Mouse (Mus musculus) limb, embryonic 11.5 days (tissue): ENCODE measurements around the gene Eif2ak2. TPM values are rescaled to one million over a fixed set of nuclear protein-coding genes. Genes with fewer than 3 reads are reported as not detected.

Experiments
- ATAC-seq: fragments of 200-750 bp; cut with Nextera tagmentation; 2 replicates; pipeline ENCODE4 v1.8.0; 2017; ENCODE audit warnings: low read depth; ENCODE audit not compliant: insufficient number of reproducible peaks, low FRiP score, low TSS enrichment
- DNase-seq: peaks from one replicate; pipeline ENCODE4 v3.0.0-alpha.2; 2015; ENCODE audit warnings: low spot score
- H3K27ac ChIP-seq: fragments of 300-500 bp; sonication (generic); replicated peaks from 2 replicates; pipeline ENCODE4 v1.5.1; 2014; ENCODE audit warnings: low read depth, mild to moderate bottlenecking, low read length
- H3K27me3 ChIP-seq: fragments of 300-500 bp; sonication (generic); 2 replicates; pipeline ENCODE4 v1.6.1; 2014; ENCODE audit warnings: mild to moderate bottlenecking, low read length, mixed read lengths; ENCODE audit not compliant: control insufficient read depth, insufficient read depth
- H3K36me3 ChIP-seq: fragments of 300-500 bp; sonication (generic); 2 replicates; pipeline ENCODE4 v1.6.1; 2014; ENCODE audit warnings: mild to moderate bottlenecking, low read length, moderate library complexity, mixed read lengths; ENCODE audit not compliant: control insufficient read depth, insufficient read depth
- H3K4me1 ChIP-seq: fragments of 300-500 bp; sonication (generic); 2 replicates; pipeline ENCODE4 v1.6.1; 2014; ENCODE audit warnings: low read length, mixed read lengths; ENCODE audit not compliant: control insufficient read depth, insufficient read depth
- H3K4me2 ChIP-seq: fragments of 300-500 bp; sonication (generic); 2 replicates; pipeline ENCODE4 v1.6.1; 2014; ENCODE audit warnings: low read depth, mild to moderate bottlenecking, moderate library complexity; ENCODE audit not compliant: severe bottlenecking
- H3K4me3 ChIP-seq: fragments of 300-500 bp; sonication (generic); 2 replicates; pipeline ENCODE4 v1.5.1; 2014; ENCODE audit warnings: low read depth, low read length
- H3K9ac ChIP-seq: fragments of 300-500 bp; sonication (generic); 2 replicates; pipeline ENCODE4 v1.6.1; 2014; ENCODE audit warnings: mild to moderate bottlenecking, low read length
- H3K9me3 ChIP-seq: fragments of 300-500 bp; sonication (generic); 2 replicates; pipeline ENCODE4 v1.6.1; 2016; ENCODE audit warnings: low read length; ENCODE audit not compliant: control insufficient read depth
- WGBS: fragments of 180-500 bp; shearing (Covaris S2); extraction: QIAGEN DNeasy Blood & Tissue Kit; methylation state at CpG from one replicate; pipeline ENCODE4 v1.1.7; 2014; 5-methylcytosine and 5-hydroxymethylcytosine counted together
- polyA plus RNA-seq: library from polyadenylated mRNA; unstranded; fragments of >200 nt; fragmentation: Nextera tagmentation; extraction: Ambion mirVana; gene quantifications from 2 replicates; pipeline ENCODE4 v1.2.1, GENCODE M21; 2014

Eif2ak2 gene
- polyA plus RNA-seq: 8.2 and 8.6 TPM in 2 replicates

DNA sequence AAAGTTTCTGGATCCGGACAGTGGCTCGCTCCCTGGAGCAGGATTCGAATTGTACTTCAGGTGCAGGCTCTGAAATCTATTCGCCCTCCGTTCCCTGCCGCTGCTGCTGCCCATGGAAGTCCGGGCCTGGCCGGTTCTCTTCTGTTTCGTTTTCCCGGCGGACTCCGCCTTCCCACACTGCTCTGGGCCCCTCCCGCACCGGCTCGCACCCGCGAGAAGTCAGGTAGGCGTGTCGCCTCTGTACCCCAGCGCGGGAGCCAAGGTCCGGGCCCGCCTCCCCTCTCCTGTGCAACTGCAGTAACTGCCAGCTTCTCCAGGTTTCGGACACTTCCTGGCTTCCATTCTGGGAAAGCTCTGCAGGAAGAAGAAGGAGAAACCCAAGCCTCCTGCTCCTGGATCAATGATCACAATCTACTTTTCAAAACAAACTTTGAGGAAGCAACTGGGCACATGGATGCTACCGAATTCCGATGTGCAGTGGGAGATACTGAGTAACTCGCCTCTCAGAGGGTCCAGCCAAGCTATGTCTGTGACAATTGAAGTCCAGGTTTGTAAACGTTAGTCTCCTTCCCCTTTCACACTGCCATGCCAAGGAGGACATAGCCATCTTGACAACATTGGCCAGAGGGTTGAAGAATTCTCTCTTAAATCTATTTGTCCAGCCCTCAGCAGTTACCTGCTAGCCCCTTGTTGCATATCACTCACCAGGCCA lies at the start of gene Eif2ak2:
Gene Eif2ak2, minus strand, starts transcription at position 173 of the 712 bp plus-strand sequence.
- DNase-seq (peak; percentile 90), ATAC-seq (peak; percentile 95)
- 3% methylated on average over 28 of the region's 28 CpGs for WGBS
- H3K27me3 ChIP-seq: no peaks in the 10 kb centered on the region
- peak within 1 kb of the TSS; percentile 79 for H3K9ac ChIP-seq
- peaks cover 2% of the 10 kb centered on the region; the same call in 1 of the 2 replicates for H3K36me3 ChIP-seq
- no peaks in the 10 kb centered on the region for H3K4me1 ChIP-seq
- H3K9me3 ChIP-seq: no peaks in the 10 kb centered on the region
- peak within 1 kb of the TSS; percentile 51 for H3K4me3 ChIP-seq
- H3K4me2 ChIP-seq: peak within 1 kb of the TSS; percentile 64
- 0 out of 2 replicates have a peak within 1 kb of the TSS, but pooled peaks have one; percentile 32 for H3K27ac ChIP-seq

GRCm38 (mm10) chr17:78917696-78918095 lies 35.3 kb upstream of the Eif2ak2 start:
- ATAC-seq (no peak), DNase-seq (no peak)
- no peak overlapping the region for H3K4me3 ChIP-seq
- H3K9ac ChIP-seq: no peak overlapping the region
- no peaks in the 10 kb centered on the region for H3K4me1 ChIP-seq
- peaks cover 9% of the 10 kb centered on the region; the same call in 1 of the 2 replicates for H3K36me3 ChIP-seq
- no peaks in the 10 kb centered on the region for H3K27me3 ChIP-seq
- no peaks in the 10 kb centered on the region for H3K9me3 ChIP-seq
- no peak overlapping the region; the same call in 1 of the 2 replicates for H3K4me2 ChIP-seq
- WGBS: 54% methylated on average over 6 of the region's 6 CpGs
- H3K27ac ChIP-seq: no peak overlapping the region

DNA sequence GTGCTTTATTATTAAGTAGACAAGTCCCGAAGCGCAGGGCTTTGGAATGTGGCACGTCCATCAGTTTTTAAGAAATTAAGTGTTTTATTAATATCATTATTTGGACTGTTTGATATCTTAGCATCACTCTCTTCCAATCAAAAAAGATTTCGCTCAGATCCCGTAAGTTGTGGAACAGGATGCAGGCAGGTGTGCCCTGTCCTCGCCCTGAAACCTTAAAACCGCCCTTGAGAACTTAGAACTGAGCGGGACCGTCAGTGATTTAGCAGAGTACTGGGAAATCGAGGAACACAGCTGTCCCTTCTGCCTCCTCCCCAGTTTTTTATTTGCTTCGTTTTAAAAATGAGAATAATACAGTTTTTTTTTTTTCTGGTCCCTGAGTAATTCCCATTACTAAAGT lies 34.5 kb upstream of the Eif2ak2 start:
- Histone ChIP-seq H3K9me3 (no peaks in the 10 kb centered on the region), H3K9ac (peak overlapping the region; percentile 77), H3K4me2 (peak overlapping the region; percentile 72), H3K4me3 (peak overlapping the region; percentile 56), H3K36me3 (peaks cover 9% of the 10 kb centered on the region; the same call in 1 of the 2 replicates), H3K4me1 (no peaks in the 10 kb centered on the region), H3K27me3 (no peaks in the 10 kb centered on the region), H3K27ac (peak overlapping the region; percentile 75; the same call in 1 of the 2 replicates)
- ATAC-seq: peak; percentile 48
- no peak for DNase-seq
- WGBS: 3% methylated on average over 11 of the region's 11 CpGs

- Histone ChIP-seq H3K9ac (peak within 1 kb of the TSS; percentile 77), H3K27ac (peak within 1 kb of the TSS; percentile 75), H3K36me3 (peaks cover 6% of the 10 kb centered on the region; the same call in 1 of the 2 replicates), H3K9me3 (no peaks in the 10 kb centered on the region), H3K27me3 (no peaks in the 10 kb centered on the region), H3K4me3 (peak within 1 kb of the TSS; percentile 56), H3K4me2 (peak within 1 kb of the TSS; percentile 72), H3K4me1 (no peaks in the 10 kb centered on the region)
- ATAC-seq (peak; percentile 94), DNase-seq (peak; percentile 93)
- under 1% methylated on average over 37 of the region's 37 CpGs for WGBS
Observed at GRCm38 (mm10) chr17:78916369-78916813, 34.0 kb upstream of the Eif2ak2 start, which contains the start of gene Cebpzos. Cebpzos (plus strand) TSS chr17:78916500.

GRCm38 (mm10) chr17:78915772-78916171 lies 33.4 kb upstream of the Eif2ak2 start:
- H3K4me2 ChIP-seq: peak overlapping the region; percentile 72
- WGBS: 54% methylated on average over 6 of the region's 6 CpGs
- DNase-seq (no peak), ATAC-seq (0 out of 2 replicates have a peak, but pooled peaks have one; percentile 8)
- H3K27ac ChIP-seq: peak overlapping the region; percentile 75
- H3K27me3 ChIP-seq: no peaks in the 10 kb centered on the region
- no peaks in the 10 kb centered on the region for H3K4me1 ChIP-seq
- H3K36me3 ChIP-seq: peaks cover 3% of the 10 kb centered on the region; the same call in 1 of the 2 replicates
- H3K4me3 ChIP-seq: peak overlapping the region; percentile 56
- H3K9me3 ChIP-seq: no peaks in the 10 kb centered on the region
- H3K9ac ChIP-seq: peak overlapping the region; percentile 77; the same call in 1 of the 2 replicates

GRCm38 (mm10) chr17:78913921-78914320 lies 31.5 kb upstream of the Eif2ak2 start:
- ATAC-seq (no peak), DNase-seq (no peak)
- Histone ChIP-seq H3K4me2 (no peak overlapping the region), H3K27ac (no peak overlapping the region), H3K4me3 (no peak overlapping the region), H3K4me1 (no peaks in the 10 kb centered on the region), H3K9ac (no peak overlapping the region), H3K27me3 (no peaks in the 10 kb centered on the region), H3K9me3 (no peaks in the 10 kb centered on the region), H3K36me3 (no peaks in the 10 kb centered on the region; the same call in 1 of the 2 replicates)
- 75% methylated on average over 3 of the region's 3 CpGs for WGBS

DNA sequence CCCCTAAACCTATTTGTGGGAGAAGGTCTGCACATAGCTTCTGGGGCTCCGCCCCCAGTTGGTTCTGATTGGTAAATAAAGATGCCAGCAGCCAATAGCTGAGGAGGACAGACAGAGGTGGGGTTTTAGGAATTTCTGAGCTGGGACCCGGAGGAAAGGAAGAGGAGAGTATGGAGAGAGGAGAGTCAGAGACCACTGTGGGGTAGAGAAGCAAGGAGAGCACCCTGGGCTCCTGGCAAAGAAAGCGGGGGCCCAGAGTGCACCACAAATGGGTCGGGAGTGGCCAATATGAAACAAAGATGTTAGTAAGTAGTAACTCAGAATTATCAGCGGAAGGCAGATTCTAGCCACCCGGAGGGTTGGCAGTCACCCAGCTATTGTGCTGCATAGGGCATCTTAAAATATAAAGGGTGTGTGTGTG lies 30.5 kb upstream of the Eif2ak2 start:
- H3K9ac ChIP-seq: no peak overlapping the region
- DNase-seq: peak; percentile 31

DNA sequence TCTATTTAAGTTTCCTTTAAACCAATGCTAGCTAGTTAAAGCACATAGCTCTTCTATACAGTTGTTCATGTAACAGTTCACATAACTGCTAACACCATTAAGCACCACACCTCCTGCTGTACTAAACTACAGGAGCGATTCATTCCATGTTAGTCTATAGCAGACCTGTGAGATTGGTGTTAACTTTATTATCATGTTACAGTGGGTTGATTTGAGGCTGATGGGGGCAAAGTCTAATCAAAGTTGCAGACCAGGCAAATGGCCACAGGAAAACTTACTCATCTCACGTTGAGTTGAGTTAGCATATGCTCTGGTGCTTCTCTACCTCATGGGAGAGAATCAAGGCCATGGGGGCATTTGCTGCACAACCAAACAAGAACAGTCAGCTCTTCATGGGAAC lies 27.0 kb upstream of the Eif2ak2 start:
- Histone ChIP-seq H3K9ac (no peak overlapping the region), H3K4me2 (no peak overlapping the region), H3K9me3 (no peaks in the 10 kb centered on the region), H3K27ac (no peak overlapping the region), H3K36me3 (no peaks in the 10 kb centered on the region), H3K27me3 (no peaks in the 10 kb centered on the region), H3K4me3 (no peak overlapping the region), H3K4me1 (no peaks in the 10 kb centered on the region)
- WGBS: 70% methylated on average over 2 of the region's 2 CpGs
- ATAC-seq (no peak), DNase-seq (no peak)

More for the DNA sequence above, 30.5 kb upstream of the Eif2ak2 start:
- H3K36me3 ChIP-seq: no peaks in the 10 kb centered on the region
- H3K4me1 ChIP-seq: no peaks in the 10 kb centered on the region
- H3K4me2 ChIP-seq: peak overlapping the region; percentile 25
- H3K9me3 ChIP-seq: no peaks in the 10 kb centered on the region
- H3K27ac ChIP-seq: no peak overlapping the region
- no peaks in the 10 kb centered on the region for H3K27me3 ChIP-seq
- WGBS: 34% methylated on average over 6 of the region's 6 CpGs
- no peak overlapping the region; the same call in 1 of the 2 replicates for H3K4me3 ChIP-seq
- no peak for ATAC-seq
